Mouse (Mus musculus) kidney, postnatal 0 days (tissue): ENCODE data around the gene Grid2. TPM values are rescaled to one million over a fixed set of nuclear protein-coding genes. Genes with fewer than 3 reads are reported as not detected.

Experiments used
- ATAC-seq: fragments of 200-750 bp; cut with Nextera tagmentation; replicated peaks from 2 replicates; pipeline ENCODE4 v1.8.0; 2017; ENCODE audit warnings: low read depth, moderate number of reproducible peaks, moderate TSS enrichment, moderate library complexity; ENCODE audit not compliant: low FRiP score
- DNase-seq: peaks from one replicate; pipeline ENCODE4 v3.0.0-alpha.2; 2016; ENCODE audit warnings: low spot score
- H3K27ac ChIP-seq: fragments of 300-500 bp; sonication (generic); 2 replicates; pipeline ENCODE4 v1.5.1; 2014; ENCODE audit warnings: mild to moderate bottlenecking
- H3K27me3 ChIP-seq: fragments of 300-500 bp; sonication (generic); 2 replicates; pipeline ENCODE4 v1.6.1; 2014; ENCODE audit warnings: low read length, mixed read lengths; ENCODE audit not compliant: insufficient read depth
- H3K36me3 ChIP-seq: fragments of 300-500 bp; sonication (generic); 2 replicates; pipeline ENCODE4 v1.6.1; 2014; ENCODE audit warnings: low read length, mixed read lengths; ENCODE audit not compliant: insufficient read depth
- H3K4me1 ChIP-seq: fragments of 300-500 bp; sonication (generic); replicated peaks from 2 replicates; pipeline ENCODE4 v1.6.1; 2014; ENCODE audit warnings: antibody characterized with exemption, low read length, mixed read lengths; ENCODE audit not compliant: insufficient read depth
- H3K4me2 ChIP-seq: fragments of 300-500 bp; sonication (generic); 2 replicates; pipeline ENCODE4 v1.6.1; 2014; ENCODE audit warnings: mild to moderate bottlenecking, low read length, moderate library complexity, mixed read lengths
- H3K4me3 ChIP-seq: fragments of 300-500 bp; sonication (generic); replicated peaks from 2 replicates; pipeline ENCODE4 v1.5.1; 2014; ENCODE audit warnings: low read depth, low read length
- H3K9ac ChIP-seq: fragments of 300-500 bp; sonication (generic); 2 replicates; pipeline ENCODE4 v1.6.1; 2014; ENCODE audit warnings: low read depth, low read length
- H3K9me3 ChIP-seq: fragments of 300-500 bp; sonication (generic); replicated peaks from 2 replicates; pipeline ENCODE4 v1.6.1; 2016; ENCODE audit warnings: low read length, inconsistent platforms, mixed read lengths
- CTCF ChIP-seq: IDR thresholded peaks from 2 replicates; pipeline ENCODE4 v1.5.1; 2016; ENCODE audit warnings: antibody characterized with exemption, low read depth, mild to moderate bottlenecking, moderate library complexity
- WGBS: fragments of 180-500 bp; shearing (Covaris S2); extraction: QIAGEN DNeasy Blood & Tissue Kit; methylation state at CpG from one replicate; pipeline ENCODE4 v1.1.7; 2014; 5-methylcytosine and 5-hydroxymethylcytosine counted together
- polyA plus RNA-seq: library from polyadenylated mRNA; unstranded; fragments of >200 nt; fragmentation: Nextera tagmentation; extraction: Ambion mirVana; gene quantifications from 2 replicates; pipeline ENCODE4 v1.2.1, GENCODE M21; 2015

Gene Grid2
- polyA plus RNA-seq, 1 experiment from 2014 or later: 0.21 TPM

DNA sequence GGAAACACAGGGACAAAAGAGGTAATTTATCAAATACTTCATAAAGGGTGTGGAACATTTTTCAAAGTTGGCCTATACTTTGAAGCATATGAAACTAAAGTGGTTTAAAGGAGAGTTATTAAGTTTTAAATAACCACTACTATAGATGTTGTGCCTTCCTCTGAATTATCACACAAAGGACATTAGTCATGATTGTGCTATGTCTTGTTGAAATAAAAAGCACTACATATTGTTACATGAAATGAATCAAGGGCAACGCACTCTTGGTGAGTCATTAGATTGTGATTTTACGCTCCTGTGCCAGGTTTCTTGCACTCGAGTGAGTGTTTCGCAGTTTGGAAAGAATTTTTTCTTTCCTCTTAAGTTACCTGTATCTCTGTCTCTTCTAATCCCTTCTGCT is 335.0 kb downstream of the Grid2 start:
- 80% methylated on average over 4 of the region's 4 CpGs for WGBS
- DNase-seq (no peak), ATAC-seq (no peak)
- Histone ChIP-seq H3K4me1 (no peaks in the 10 kb centered on the region), H3K36me3 (no peaks in the 10 kb centered on the region), H3K4me2 (no peak overlapping the region), H3K9ac (no peak overlapping the region), H3K9me3 (no peaks in the 10 kb centered on the region), H3K27me3 (no peaks in the 10 kb centered on the region), H3K27ac (no peak overlapping the region), H3K4me3 (no peak overlapping the region)
- TF ChIP-seq CTCF: no peak

GRCm38 (mm10) chr6:63609570-63609969 is 353.9 kb downstream of the Grid2 start:
- H3K4me2 ChIP-seq: no peak overlapping the region
- no peaks in the 10 kb centered on the region for H3K36me3 ChIP-seq
- H3K4me3 ChIP-seq: no peak overlapping the region
- H3K27me3 ChIP-seq: no peaks in the 10 kb centered on the region
- no peak overlapping the region for H3K27ac ChIP-seq
- DNase-seq (no peak), ATAC-seq (no peak)
- no peaks in the 10 kb centered on the region for H3K9me3 ChIP-seq
- 20% methylated on average over 2 of the region's 2 CpGs for WGBS
- H3K4me1 ChIP-seq: no peaks in the 10 kb centered on the region
- no peak for TF ChIP-seq CTCF
- H3K9ac ChIP-seq: no peak overlapping the region

DNA sequence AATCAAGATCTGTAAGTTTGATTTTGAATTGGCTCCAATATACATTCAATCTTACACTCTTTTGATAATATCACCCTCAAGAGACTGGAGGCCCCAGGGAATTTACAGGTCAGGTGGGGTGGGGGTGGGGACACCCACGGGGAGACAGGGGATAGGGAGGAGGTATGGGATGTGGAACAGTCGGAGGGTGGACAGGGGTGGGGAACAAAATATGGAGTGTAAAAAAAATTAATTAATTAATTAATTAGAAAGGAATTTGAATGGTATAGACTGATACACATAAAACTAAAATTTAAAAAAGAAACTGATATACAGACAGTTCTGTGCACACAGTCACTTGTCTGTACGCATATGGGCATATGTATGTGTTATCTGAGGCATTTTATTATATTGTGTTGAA is 380.3 kb downstream of the Grid2 start:
- H3K4me2 ChIP-seq: no peak overlapping the region
- H3K4me3 ChIP-seq: no peak overlapping the region
- no peaks in the 10 kb centered on the region for H3K9me3 ChIP-seq
- no peak overlapping the region for H3K9ac ChIP-seq
- WGBS: 84% methylated on average over 3 of the region's 3 CpGs
- no peaks in the 10 kb centered on the region for H3K4me1 ChIP-seq
- DNase-seq: no peak
- no peak for ATAC-seq
- no peak for TF ChIP-seq CTCF
- no peaks in the 10 kb centered on the region for H3K27me3 ChIP-seq
- H3K36me3 ChIP-seq: no peaks in the 10 kb centered on the region
- no peak overlapping the region for H3K27ac ChIP-seq

- no peak for TF ChIP-seq CTCF
- DNase-seq (no peak), ATAC-seq (no peak)
- H3K9ac ChIP-seq: no peak overlapping the region
- H3K4me1 ChIP-seq: no peaks in the 10 kb centered on the region
- WGBS: 73% methylated on average over 3 of the region's 3 CpGs
- H3K9me3 ChIP-seq: no peaks in the 10 kb centered on the region
- no peak overlapping the region for H3K4me2 ChIP-seq
- no peaks in the 10 kb centered on the region for H3K27me3 ChIP-seq
- no peak overlapping the region for H3K4me3 ChIP-seq
- H3K36me3 ChIP-seq: no peaks in the 10 kb centered on the region
- H3K27ac ChIP-seq: no peak overlapping the region
Observed at GRCm38 (mm10) chr6:63659423-63659822, 403.7 kb downstream of the Grid2 start.

- Histone ChIP-seq H3K27me3 (no peaks in the 10 kb centered on the region), H3K27ac (no peak overlapping the region), H3K4me2 (no peak overlapping the region), H3K9ac (no peak overlapping the region), H3K4me3 (no peak overlapping the region), H3K9me3 (no peaks in the 10 kb centered on the region), H3K36me3 (no peaks in the 10 kb centered on the region), H3K4me1 (no peaks in the 10 kb centered on the region)
- TF ChIP-seq CTCF: no peak
- ATAC-seq (no peak), DNase-seq (no peak)
- 40% methylated on average over 3 of the region's 3 CpGs for WGBS
Observed at GRCm38 (mm10) chr6:63685689-63686088, 430.0 kb downstream of the Grid2 start.

DNA sequence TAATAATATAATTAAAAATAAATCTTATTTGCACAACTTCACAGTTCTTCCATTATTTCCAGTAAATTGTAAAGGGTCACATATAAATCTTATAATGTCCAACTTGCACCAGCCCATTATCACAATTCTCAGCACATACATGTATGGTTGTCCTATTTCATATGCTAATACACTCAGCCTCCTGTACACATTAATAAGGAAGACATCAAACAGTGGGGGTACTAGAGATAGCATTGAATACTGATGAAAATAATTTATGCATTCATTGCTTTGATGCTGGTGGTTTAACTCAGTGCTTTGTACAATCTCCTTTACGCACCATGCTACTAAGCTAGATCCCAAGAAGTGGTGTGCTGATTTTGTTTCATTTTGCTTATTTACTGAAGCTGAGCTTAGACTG is 446.0 kb downstream of the Grid2 start:
- Histone ChIP-seq H3K9ac (no peak overlapping the region), H3K27ac (no peak overlapping the region), H3K9me3 (no peaks in the 10 kb centered on the region), H3K4me1 (no peaks in the 10 kb centered on the region), H3K27me3 (no peaks in the 10 kb centered on the region), H3K4me3 (no peak overlapping the region), H3K36me3 (no peaks in the 10 kb centered on the region), H3K4me2 (no peak overlapping the region)
- DNase-seq (no peak), ATAC-seq (no peak)
- 98% methylated on average over 1 of the region's 1 CpGs for WGBS
- TF ChIP-seq CTCF: no peak

DNA sequence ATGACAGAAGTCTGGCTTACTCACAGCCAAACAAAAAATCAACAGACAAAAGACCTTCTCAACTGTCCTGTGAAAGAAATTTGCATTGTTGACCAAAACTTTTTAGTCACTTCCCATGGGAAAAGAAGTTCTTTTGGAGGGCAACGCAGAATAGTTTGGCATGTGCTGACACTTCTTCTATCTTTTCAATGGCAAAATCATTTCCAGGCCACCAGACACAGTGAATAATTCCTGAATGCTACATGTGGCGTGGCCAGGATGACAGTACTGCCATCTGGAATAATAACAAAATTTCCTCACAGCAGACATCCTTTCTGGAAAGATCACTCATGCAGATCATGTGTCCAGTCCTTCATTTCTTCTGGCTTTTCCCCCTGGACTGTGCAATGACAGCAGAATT is 478.1 kb downstream of the Grid2 start:
- no peaks in the 10 kb centered on the region for H3K36me3 ChIP-seq
- DNase-seq (no peak), ATAC-seq (no peak)
- 69% methylated on average over 2 of the region's 2 CpGs for WGBS
- no peak for TF ChIP-seq CTCF
- H3K9me3 ChIP-seq: no peaks in the 10 kb centered on the region
- H3K4me1 ChIP-seq: no peaks in the 10 kb centered on the region
- H3K4me3 ChIP-seq: no peak overlapping the region
- no peak overlapping the region for H3K4me2 ChIP-seq
- H3K27ac ChIP-seq: no peak overlapping the region
- no peak overlapping the region for H3K9ac ChIP-seq
- no peaks in the 10 kb centered on the region for H3K27me3 ChIP-seq
